Mouse (Mus musculus) ES-Bruce4 (cell line): ENCODE data around the gene Inka2.

ENCODE experiments used
- CTCF ChIP-seq: IDR thresholded peaks from one replicate; pipeline ENCODE4 v1.8.1; 2011; ENCODE audit warnings: low read depth, low read length
- POLR2A ChIP-seq: IDR thresholded peaks from one replicate; pipeline ENCODE4 v1.8.1; 2011; ENCODE audit warnings: low read length; ENCODE audit not compliant: insufficient read depth

DNA sequence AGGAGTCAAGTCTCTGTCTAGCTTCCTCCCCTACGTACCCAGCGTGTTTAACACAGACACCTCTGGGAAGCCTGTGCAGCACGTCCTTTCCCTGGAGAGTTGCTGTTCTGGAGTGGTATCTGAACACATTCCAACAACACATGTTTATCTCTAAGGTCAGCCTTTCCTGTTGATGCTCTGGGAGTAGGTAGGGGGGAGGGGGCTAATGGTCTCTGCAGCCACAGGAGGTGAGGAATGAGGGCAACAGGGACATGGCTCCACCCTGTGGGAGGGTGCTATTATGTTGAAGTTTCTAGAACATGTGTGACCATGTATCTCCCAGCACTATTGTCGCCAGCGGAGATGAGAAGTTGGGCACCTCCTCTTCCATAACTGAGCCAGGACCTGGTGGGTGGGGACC, 3.0 kb upstream of the Inka2 start:
- TF ChIP-seq POLR2A (no peak), CTCF (no peak)
